Mouse (Mus musculus): ENCODE data around the gene Cd3eap.
A peak's percentile ranks its signal among the peaks of the same experiment; 100 is the strongest.

- TF ChIP-seq TAL1 (IDR thresholded peaks at IDR 0.05; ENCODE audit: low read length) = no peak
- no peak for TF ChIP-seq NRF1 (IDR thresholded peaks at IDR 0.05; ENCODE audit: insufficient read depth, low read depth, low read length, poor library complexity, severe bottlenecking)
- 0 out of 2 replicates have a peak, but pooled peaks have one; percentile 29 for TF ChIP-seq ZNF384 (IDR thresholded peaks at IDR 0.05; ENCODE audit: low read depth, low read length)
- no peak for TF ChIP-seq CTCF (IDR thresholded peaks at IDR 0.05 in 2 of 3, conservative IDR thresholded peaks at IDR 0.05 in 1 of 3; ENCODE audit: control insufficient read depth in 1 of 3, insufficient read depth in 1 of 3, low read depth in 2 of 3, low read length in 3 of 3, poor library complexity in 1 of 3, severe bottlenecking in 1 of 3)
- no peak for TF ChIP-seq POLR2AphosphoS5 (IDR thresholded peaks at IDR 0.05; ENCODE audit: borderline replicate concordance, low read depth, low read length)
- no peak for TF ChIP-seq POLR2A (IDR thresholded peaks at IDR 0.05; ENCODE audit: control insufficient read depth in 1 of 2, insufficient read depth in 1 of 2, low read depth in 1 of 2, low read length in 2 of 2, poor library complexity in 1 of 2)
- TF ChIP-seq E2F4 (IDR thresholded peaks at IDR 0.05; ENCODE audit: borderline replicate concordance, low read depth, low read length) = no peak
- TF ChIP-seq ZC3H11A (IDR thresholded peaks at IDR 0.05; ENCODE audit: low read depth, low read length) = no peak
- no peak for TF ChIP-seq UBTF (IDR thresholded peaks at IDR 0.05; ENCODE audit: borderline replicate concordance, insufficient read depth, low read depth, low read length)
- no peak for TF ChIP-seq USF1 (IDR thresholded peaks at IDR 0.05; ENCODE audit: low read depth, low read length)
- no peak for TF ChIP-seq BHLHE40 (IDR thresholded peaks at IDR 0.05; ENCODE audit: borderline replicate concordance, low read depth, low read length)
These were observed 40.6 kb downstream of the Cd3eap start for GRCm38 (mm10) chr7:19318676-19319075.

Data from MEL (cell line).